Mouse (Mus musculus): ENCODE measurements around the gene Cox6a1. TPM values are rescaled to one million over a fixed set of nuclear protein-coding genes. Genes with fewer than 3 reads are reported as not detected.
A peak's percentile ranks its signal among the peaks of the same experiment; 100 is the strongest.

The Cox6a1 gene
- polyA plus RNA-seq, 1 experiment from 2014 or later, result 801 TPM

DNA sequence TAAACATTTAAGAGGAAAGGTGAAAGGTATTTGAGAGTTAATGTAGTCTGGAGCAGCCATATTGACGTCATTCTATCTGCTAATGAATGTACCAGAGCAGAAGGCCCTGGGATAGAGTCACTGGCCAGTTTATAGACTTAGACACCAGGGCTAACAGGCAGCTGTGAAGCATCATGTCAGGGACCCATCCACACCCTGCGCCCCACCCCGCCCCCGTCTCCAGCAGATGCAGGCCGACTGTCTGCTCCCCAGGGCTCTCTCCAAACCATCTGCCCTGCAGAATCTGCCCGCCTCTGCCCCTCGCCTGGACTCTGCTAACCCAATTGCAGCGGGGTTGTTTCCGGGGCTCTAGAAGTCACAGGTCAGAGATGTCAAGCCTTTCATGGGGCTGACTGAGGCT is 23.0 kb upstream of the Cox6a1 start:
- WGBS, result 55% methylated on average over 9 of the region's 9 CpGs
- Histone ChIP-seq H3K27me3 (no peaks in the 10 kb centered on the region), H3K9me3 (no peaks in the 10 kb centered on the region), H3K4me2 (no peak overlapping the region), H3K4me3 (no peak overlapping the region), H3K36me3 (no peaks in the 10 kb centered on the region), H3K9ac (no peak overlapping the region), H3K4me1 (peaks cover 4% of the 10 kb centered on the region; the same call in 1 of the 2 replicates), H3K27ac (no peak overlapping the region)
- ATAC-seq (ENCODE audit: insufficient number of reproducible peaks, insufficient read depth, low FRiP score, low TSS enrichment, low read depth), result no peak

DNA sequence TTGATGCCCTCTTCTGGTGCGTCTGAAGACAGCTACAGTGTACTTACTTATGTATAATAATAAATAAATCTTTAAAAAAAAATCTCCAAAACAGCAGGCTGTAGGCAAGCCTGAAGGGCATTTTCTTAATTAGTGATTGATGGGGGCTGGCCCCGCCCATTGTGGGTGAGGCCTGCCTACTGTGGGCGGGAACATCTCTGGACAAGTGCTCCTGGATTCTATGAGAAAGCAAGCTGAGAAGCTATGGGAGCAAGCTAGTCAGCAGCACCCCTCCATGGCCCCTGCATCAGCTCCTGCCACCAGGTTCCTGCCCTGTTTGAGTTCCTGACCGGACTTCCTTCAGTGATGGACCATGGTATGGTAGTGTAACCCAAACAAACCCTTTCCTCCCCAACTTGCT is 16.0 kb upstream of the Cox6a1 start:
- 89% methylated on average over 4 of the region's 4 CpGs for WGBS

DNA sequence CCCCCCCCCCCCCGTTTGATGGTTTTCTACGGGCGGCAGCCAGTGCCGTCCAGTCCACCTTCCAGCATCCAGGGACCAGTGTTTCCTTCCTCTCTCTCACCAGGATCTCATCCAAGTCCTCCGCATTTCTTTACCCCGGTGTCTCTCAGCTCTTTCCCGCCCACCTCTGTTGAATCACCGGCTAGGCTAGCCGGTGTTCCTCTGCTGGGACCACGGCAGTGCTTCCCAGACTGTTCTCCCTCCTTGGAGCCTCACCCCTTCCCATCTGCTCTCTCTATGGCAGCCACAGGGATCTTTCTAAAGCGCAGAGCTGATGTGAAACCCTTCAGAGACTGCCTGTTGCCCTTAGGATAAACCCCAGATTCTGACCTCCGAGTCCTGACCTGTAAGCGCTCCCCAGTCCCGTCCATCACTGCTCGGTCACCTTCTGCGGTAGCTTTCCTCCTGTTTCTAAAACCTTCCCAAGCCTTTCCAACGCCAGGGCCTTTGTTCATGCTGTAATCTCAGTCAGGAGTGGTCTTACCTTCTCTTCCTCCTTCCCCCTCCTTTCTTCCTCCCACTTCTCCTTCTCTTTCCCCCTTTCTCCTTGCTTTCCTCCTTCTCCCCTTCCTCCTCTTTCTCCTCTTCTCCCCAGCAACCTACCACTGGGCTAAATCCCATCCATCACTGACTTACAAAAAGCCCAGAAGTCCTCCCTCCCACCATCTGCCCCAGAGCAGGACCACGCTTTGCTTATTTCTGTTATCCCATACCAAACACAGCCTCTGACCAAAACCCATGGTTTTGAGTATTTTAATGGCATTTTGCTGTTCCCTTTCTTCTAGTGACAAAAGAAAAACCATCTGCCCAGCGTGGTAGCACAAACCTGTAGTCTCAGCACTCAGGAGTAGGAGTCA is 14.3 kb upstream of the Cox6a1 start:
- Histone ChIP-seq H3K4me3 (no peak overlapping the region), H3K4me2 (no peak overlapping the region), H3K4me1 (no peaks in the 10 kb centered on the region), H3K27ac (no peak overlapping the region), H3K9ac (no peak overlapping the region), H3K27me3 (no peaks in the 10 kb centered on the region), H3K9me3 (no peaks in the 10 kb centered on the region), H3K36me3 (no peaks in the 10 kb centered on the region)
- ATAC-seq (ENCODE audit: insufficient number of reproducible peaks, insufficient read depth, low FRiP score, low TSS enrichment, low read depth), result no peak
- WGBS, result 23% methylated on average over 19 of the region's 19 CpGs

More for the DNA sequence above, 16.0 kb upstream of the Cox6a1 start:
- no peak overlapping the region for H3K9ac ChIP-seq
- no peak for ATAC-seq (ENCODE audit: insufficient number of reproducible peaks, insufficient read depth, low FRiP score, low TSS enrichment, low read depth)
- no peak overlapping the region for H3K4me3 ChIP-seq
- no peaks in the 10 kb centered on the region for H3K9me3 ChIP-seq
- H3K27ac ChIP-seq, result no peak overlapping the region
- H3K27me3 ChIP-seq, result no peaks in the 10 kb centered on the region
- no peaks in the 10 kb centered on the region for H3K4me1 ChIP-seq
- no peaks in the 10 kb centered on the region for H3K36me3 ChIP-seq
- H3K4me2 ChIP-seq, result no peak overlapping the region

DNA sequence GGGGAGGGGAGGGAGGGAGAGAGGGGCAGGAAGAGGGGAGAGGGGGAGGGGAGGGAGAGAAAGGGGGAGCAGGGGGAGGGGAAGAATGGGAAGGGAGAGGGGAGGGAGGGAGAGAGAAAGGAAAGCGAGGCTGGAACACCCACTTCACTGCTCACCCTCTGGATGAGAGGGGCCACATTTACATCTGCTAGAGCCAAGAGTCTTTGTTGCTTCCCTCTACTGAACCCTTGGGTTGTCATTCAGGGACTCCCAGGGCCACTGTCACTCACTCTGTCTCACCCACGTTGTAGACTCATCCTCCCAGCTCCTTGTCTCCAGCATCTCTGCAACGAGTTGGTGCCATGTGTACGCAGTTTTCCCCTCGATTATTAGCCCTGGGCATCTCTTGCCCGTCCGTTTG is 13.4 kb upstream of the Cox6a1 start:
- Histone ChIP-seq H3K4me2 (no peak overlapping the region), H3K4me3 (no peak overlapping the region), H3K27ac (no peak overlapping the region), H3K4me1 (no peaks in the 10 kb centered on the region), H3K36me3 (no peaks in the 10 kb centered on the region), H3K27me3 (no peaks in the 10 kb centered on the region), H3K9me3 (no peaks in the 10 kb centered on the region), H3K9ac (no peak overlapping the region)
- WGBS, result 34% methylated on average over 7 of the region's 7 CpGs
- ATAC-seq (ENCODE audit: insufficient number of reproducible peaks, insufficient read depth, low FRiP score, low TSS enrichment, low read depth), result no peak

DNA sequence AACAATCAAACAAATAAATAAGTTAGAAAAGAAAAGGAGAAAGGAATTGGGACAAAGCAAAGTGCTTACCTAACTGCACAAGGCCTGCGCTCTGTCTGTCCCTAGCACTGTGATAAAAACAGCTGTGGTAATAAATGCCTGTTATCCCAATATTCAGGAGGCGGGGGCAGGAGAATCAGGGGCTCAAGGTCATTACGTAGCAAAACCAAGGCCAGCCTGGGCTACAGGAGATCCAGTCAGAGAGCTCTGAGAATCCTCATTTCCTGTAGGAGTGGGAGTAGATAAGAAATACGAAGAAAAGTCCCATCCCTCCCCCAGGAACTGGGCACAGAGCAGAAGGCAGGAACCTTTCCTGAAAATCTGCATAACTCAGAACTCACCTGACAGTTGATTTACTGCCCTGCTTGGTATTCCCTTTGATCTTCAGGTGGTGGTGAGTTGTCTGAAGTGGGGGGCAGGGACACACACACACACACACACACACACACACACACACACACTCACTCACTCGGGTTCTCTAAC is 11.1 kb upstream of the Cox6a1 start:
- no peak overlapping the region for H3K4me2 ChIP-seq
- no peak overlapping the region for H3K4me3 ChIP-seq
- WGBS, result 69% methylated on average over 5 of the region's 5 CpGs

DNA sequence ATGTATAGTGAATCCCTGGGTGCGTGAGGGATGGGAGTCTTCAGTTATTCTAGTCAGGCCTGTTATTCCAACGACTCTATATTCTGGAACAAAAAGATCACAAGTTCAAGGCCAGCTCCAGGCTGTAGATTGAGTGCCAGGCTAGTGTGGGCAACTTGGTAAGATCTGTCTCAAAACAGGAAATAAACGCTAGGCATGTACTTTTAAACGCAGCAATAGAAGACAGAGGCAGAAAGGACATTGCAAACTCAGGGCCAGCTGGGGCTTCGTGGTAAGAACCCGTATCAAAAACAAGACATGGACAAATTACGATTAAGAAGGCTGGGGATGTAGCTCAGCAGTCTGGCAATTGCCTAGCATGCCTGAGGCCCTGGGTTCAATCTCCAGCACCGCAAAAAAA is 10.7 kb upstream of the Cox6a1 start:
- no peaks in the 10 kb centered on the region for H3K27me3 ChIP-seq
- no peaks in the 10 kb centered on the region for H3K36me3 ChIP-seq
- H3K4me2 ChIP-seq, result no peak overlapping the region
- no peak overlapping the region for H3K27ac ChIP-seq
- WGBS, result 85% methylated on average over 8 of the region's 8 CpGs
- no peak for ATAC-seq (ENCODE audit: insufficient number of reproducible peaks, insufficient read depth, low FRiP score, low TSS enrichment, low read depth)
- no peaks in the 10 kb centered on the region for H3K9me3 ChIP-seq
- H3K4me3 ChIP-seq, result no peak overlapping the region
- H3K9ac ChIP-seq, result no peak overlapping the region
- no peaks in the 10 kb centered on the region for H3K4me1 ChIP-seq

More for the DNA sequence above, 11.1 kb upstream of the Cox6a1 start:
- ATAC-seq (ENCODE audit: insufficient number of reproducible peaks, insufficient read depth, low FRiP score, low TSS enrichment, low read depth), result no peak
- Histone ChIP-seq H3K27me3 (no peaks in the 10 kb centered on the region), H3K27ac (no peak overlapping the region), H3K9me3 (no peaks in the 10 kb centered on the region), H3K4me1 (no peaks in the 10 kb centered on the region), H3K36me3 (no peaks in the 10 kb centered on the region), H3K9ac (no peak overlapping the region)

DNA sequence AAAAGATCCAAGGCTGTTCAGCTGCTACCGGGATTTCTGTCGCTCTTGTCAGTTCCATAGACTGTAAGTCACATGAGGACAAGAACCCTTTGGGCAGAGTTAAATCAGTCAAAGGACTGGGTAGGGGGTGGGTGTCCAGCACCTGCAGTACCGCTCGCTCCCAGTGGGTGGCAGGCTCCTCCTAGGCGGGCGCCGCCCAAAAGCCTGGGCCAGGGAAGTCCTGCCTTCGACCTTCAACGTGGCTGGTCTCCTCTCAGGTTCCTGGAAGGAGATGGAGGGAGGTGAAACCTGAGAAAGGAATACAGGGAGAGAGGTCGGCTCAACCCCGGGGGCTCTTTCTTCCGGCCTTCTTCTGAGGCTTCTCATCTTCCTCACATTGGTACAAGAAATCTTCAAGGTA is 10.1 kb upstream of the Cox6a1 start:
- Histone ChIP-seq H3K27me3 (no peaks in the 10 kb centered on the region), H3K4me2 (peak overlapping the region; percentile 19; the same call in 1 of the 2 replicates), H3K4me3 (no peak overlapping the region), H3K36me3 (no peaks in the 10 kb centered on the region), H3K27ac (no peak overlapping the region), H3K9ac (no peak overlapping the region), H3K9me3 (no peaks in the 10 kb centered on the region), H3K4me1 (no peaks in the 10 kb centered on the region)
- no peak for ATAC-seq (ENCODE audit: insufficient number of reproducible peaks, insufficient read depth, low FRiP score, low TSS enrichment, low read depth)
- 3% methylated on average over 12 of the region's 12 CpGs for WGBS

DNA sequence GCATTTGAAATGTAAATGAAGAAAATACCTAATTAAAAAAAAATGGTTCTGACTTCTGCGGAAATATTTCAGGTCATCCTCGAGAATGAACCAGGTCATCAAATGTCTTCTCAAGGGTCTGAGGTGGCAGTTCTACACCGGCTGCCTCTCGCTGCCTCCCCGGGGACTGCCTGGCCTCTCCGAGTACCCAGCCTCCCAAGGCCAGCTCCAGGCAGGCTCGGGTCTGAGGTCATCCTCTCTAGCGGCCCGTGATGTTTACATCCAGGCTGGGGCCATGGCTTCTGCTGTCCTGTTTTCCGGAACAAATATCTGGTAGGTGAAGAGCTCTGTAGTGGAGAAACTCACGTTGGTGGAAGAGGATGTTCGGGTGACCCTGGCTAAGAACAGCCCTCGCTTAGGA is 6.3 kb upstream of the Cox6a1 start:
- Histone ChIP-seq H3K27ac (no peak overlapping the region), H3K36me3 (no peaks in the 10 kb centered on the region), H3K9ac (no peak overlapping the region), H3K9me3 (no peaks in the 10 kb centered on the region), H3K27me3 (no peaks in the 10 kb centered on the region), H3K4me3 (no peak overlapping the region), H3K4me2 (no peak overlapping the region), H3K4me1 (no peaks in the 10 kb centered on the region)
- ATAC-seq (ENCODE audit: insufficient number of reproducible peaks, insufficient read depth, low FRiP score, low TSS enrichment, low read depth), result no peak
- 61% methylated on average over 13 of the region's 13 CpGs for WGBS

DNA sequence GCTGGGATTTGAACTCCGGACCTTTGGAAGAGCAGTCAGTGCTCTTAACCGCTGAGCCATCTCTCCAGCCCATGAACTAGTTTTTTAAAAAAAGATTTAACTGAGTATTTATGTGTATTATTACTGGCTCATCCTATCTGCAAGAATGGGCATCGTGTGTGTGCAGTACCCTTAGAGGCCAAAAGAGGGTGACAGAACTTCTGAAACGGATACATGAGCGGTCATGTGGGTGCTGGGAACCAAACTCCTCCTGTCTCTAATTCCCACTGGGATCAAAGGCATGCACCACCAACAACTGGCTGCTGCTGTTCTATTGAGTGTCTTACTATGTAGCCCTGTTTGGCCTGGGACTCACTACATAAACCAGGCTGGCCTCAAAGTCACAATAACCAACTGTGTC is 2.6 kb upstream of the Cox6a1 start:
- Histone ChIP-seq H3K36me3 (peaks cover 2% of the 10 kb centered on the region), H3K4me1 (peaks cover 15% of the 10 kb centered on the region), H3K27me3 (no peaks in the 10 kb centered on the region), H3K9ac (no peak overlapping the region), H3K9me3 (no peaks in the 10 kb centered on the region), H3K4me2 (no peak overlapping the region), H3K27ac (no peak overlapping the region), H3K4me3 (no peak overlapping the region)
- no peak for ATAC-seq (ENCODE audit: insufficient number of reproducible peaks, insufficient read depth, low FRiP score, low TSS enrichment, low read depth)
- 84% methylated on average over 5 of the region's 5 CpGs for WGBS

DNA sequence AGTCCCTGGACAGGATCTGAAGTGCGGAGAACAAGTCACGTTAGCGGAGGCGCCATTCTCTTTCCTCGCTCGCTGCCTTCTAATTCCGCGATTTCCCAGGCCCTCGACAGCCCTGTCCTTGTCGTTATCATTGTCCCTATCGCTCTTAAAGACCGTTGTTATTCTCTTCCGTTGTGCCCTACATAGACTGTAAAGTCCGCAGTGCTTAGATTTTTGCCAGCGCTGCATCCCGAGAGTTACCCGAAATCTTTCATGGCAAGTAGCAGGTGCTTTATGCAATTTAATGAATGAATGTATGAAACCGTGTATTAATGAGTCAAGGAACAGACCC is 409 bp upstream of the Cox6a1 start:
- peaks cover 21% of the 10 kb centered on the region for H3K36me3 ChIP-seq
- no peaks in the 10 kb centered on the region for H3K9me3 ChIP-seq
- WGBS, result under 1% methylated on average over 18 of the region's 18 CpGs
- no peaks in the 10 kb centered on the region for H3K27me3 ChIP-seq
- H3K4me1 ChIP-seq, result peaks cover 15% of the 10 kb centered on the region
- ATAC-seq (ENCODE audit: insufficient number of reproducible peaks, insufficient read depth, low FRiP score, low TSS enrichment, low read depth), result no peak
- H3K4me2 ChIP-seq, result peak overlapping the region; percentile 83
- peak overlapping the region; percentile 90 for H3K9ac ChIP-seq
- peak overlapping the region; percentile 93 for H3K4me3 ChIP-seq
- peak overlapping the region; percentile 77 for H3K27ac ChIP-seq

DNA sequence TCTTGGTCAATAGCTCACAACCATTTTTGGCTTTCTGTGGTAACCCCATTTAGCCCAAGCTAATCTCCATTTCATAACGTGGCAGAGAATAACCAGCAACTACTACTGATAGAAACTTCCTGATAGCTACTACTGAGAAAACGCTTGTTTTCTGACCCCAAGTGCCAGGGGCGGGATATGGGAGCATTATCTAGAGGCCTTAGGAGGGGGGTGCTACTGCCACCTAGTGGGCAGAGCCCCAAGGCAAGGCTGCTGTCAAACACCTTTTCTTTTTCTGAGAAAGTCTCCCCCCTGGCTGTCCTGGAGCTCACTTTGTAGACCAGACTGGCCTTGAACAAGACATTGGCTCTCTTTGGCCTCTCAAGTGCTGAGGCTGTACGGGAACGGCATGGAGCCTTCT is 1.2 kb downstream of the Cox6a1 start:
- no peak; the same call in 1 of the 2 replicates for ATAC-seq (ENCODE audit: insufficient number of reproducible peaks, insufficient read depth, low FRiP score, low TSS enrichment, low read depth)
- H3K27ac ChIP-seq, result no peak overlapping the region
- peak overlapping the region; percentile 90 for H3K9ac ChIP-seq
- no peaks in the 10 kb centered on the region for H3K9me3 ChIP-seq
- peak overlapping the region; percentile 93 for H3K4me3 ChIP-seq
- H3K4me2 ChIP-seq, result peak overlapping the region; percentile 97
- 4% methylated on average over 5 of the region's 5 CpGs for WGBS
- peaks cover 15% of the 10 kb centered on the region for H3K4me1 ChIP-seq
- peaks cover 38% of the 10 kb centered on the region for H3K36me3 ChIP-seq
- no peaks in the 10 kb centered on the region for H3K27me3 ChIP-seq

Measured in embryonic facial prominence, embryonic 13.5 days (tissue).